Mouse (Mus musculus): ENCODE measurements around the gene P2rx5.

The P2rx5 gene

DNA sequence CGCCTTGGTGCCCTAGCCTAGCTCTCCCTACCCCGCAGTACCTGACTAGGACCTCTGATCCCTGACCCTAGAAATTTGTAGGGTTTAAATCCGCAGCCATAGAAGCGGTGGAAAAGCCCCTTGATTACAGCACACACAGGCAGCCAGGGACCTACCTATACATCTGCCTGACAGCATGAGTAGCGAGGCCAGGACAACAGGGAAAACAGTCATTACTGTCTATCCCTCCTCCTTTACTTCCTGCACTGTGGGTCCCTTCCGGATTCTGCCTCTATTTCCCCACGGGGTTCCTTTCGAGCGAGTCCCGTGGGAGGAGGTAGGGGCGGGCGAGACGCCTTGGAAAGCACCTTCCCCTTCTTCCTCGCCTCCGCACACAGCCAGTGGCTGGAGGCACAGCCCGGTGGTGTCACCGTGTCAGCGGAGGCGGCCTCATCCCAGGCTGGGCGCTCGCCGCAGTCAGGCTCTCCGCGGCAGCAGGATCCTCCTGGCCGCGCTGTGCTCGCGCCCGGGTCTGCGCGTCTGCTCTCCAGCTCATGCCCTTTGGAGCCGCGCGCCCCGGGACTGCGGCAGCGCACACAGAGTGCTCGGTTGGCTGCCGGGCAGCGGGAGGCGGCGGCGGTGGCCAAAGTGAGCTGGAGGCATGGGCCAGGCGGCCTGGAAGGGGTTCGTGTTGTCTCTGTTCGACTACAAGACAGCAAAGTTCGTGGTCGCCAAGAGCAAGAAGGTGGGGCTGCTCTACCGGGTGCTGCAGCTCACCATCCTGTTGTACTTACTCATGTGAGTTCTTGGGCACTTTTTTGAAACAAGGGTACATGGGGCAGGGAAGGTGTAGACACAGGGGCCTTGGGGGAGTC lies at the start of gene P2rx5:
Gene P2rx5 (plus strand): TSS at position 465 of the 854 bp plus-strand sequence.
- DNase-seq (ENCODE audit: low read depth, low spot score), result peak; percentile 49

- no peak for DNase-seq (ENCODE audit: low read depth, low spot score)
Observed at GRCm38 (mm10) chr11:73111414-73111813, 48.8 kb upstream of the P2rx5 start.

DNA sequence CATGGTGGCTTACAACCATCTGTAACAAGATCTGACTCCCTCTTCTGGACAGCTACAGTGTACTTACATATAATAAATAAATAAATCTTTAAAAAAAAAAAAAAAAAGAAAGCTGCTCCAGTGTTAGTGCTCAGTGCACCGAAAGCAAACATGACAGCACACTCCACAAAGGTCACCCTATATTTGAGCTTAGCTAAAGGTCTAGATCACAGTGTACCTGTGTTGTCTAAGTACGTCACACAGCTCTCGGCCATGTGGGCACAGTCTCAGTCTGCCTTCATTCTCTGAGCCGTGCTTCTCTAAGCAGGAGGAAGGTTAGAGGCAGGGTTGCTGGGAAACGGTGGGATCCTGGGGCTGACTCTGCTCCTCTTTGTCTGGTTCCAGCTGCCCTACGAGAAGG lies 33.7 kb upstream of the P2rx5 start:
- DNase-seq (ENCODE audit: low read depth, low spot score), result no peak

DNA sequence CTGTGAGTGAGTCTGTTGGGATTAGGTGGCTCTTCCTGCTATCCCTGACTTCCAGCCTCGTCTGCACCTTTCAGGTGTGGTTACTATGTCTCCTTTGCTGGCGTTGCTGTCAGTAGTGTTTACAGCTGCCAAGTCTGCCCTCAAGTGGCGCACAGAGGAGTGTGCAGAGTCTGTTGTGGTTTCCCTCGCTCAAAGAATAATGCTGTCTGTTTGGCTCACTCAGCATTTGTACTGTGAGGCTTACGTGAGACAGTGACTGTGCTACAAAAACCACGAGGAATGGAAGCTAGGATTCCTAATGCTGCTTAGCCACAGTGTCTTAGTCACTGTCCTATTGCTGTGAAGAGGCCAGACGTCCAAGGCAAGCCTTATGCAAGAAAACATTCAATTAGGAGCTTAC lies 29.2 kb upstream of the P2rx5 start:
- no peak for DNase-seq (ENCODE audit: low read depth, low spot score)

- DNase-seq (ENCODE audit: low read depth, low spot score), result no peak
Observed at GRCm38 (mm10) chr11:73132999-73133398, 27.2 kb upstream of the P2rx5 start.

DNA sequence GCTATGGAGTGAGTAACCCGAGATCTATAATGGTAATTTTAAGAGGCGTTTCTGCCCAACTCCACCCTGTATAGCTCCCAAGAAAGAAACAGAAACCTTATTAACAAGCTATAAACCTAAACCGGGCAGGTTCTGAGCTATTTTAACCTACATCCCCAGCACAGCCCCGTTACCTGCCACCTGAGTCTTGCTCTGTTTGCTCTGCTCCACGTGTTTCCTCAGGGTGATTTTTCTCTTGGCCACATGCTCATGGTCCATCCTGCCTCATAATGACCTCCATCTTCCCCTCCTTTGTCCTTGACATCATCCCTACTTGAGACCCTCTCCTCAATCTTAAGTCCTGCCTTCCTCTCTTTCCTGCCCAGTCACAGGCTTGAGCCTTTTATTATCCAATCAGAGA lies 26.0 kb upstream of the P2rx5 start:
- no peak for DNase-seq (ENCODE audit: low read depth, low spot score)

- DNase-seq (ENCODE audit: low read depth, low spot score), result no peak
Observed at GRCm38 (mm10) chr11:73136587-73136986, 23.6 kb upstream of the P2rx5 start.

DNA sequence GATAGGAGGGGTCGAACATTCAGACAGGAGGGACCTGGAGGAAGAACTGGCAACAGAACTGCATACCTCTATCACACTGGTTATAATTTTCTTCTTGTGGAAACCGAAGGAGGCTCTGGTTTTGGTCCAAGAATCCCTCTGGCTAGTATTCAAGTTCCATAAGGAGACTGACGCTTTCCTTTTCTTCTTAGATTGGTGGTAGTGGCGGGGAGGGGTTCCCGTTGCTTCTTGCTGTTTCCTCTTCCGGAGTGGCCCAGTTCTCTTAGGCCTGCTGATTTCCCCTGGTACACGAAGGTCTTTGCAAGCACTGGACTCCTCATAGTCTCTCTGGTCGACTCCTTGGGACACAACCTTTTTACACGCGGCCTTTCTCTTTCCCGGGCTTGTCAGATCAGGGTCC lies 23.1 kb upstream of the P2rx5 start:
- DNase-seq (ENCODE audit: low read depth, low spot score), result no peak

DNA sequence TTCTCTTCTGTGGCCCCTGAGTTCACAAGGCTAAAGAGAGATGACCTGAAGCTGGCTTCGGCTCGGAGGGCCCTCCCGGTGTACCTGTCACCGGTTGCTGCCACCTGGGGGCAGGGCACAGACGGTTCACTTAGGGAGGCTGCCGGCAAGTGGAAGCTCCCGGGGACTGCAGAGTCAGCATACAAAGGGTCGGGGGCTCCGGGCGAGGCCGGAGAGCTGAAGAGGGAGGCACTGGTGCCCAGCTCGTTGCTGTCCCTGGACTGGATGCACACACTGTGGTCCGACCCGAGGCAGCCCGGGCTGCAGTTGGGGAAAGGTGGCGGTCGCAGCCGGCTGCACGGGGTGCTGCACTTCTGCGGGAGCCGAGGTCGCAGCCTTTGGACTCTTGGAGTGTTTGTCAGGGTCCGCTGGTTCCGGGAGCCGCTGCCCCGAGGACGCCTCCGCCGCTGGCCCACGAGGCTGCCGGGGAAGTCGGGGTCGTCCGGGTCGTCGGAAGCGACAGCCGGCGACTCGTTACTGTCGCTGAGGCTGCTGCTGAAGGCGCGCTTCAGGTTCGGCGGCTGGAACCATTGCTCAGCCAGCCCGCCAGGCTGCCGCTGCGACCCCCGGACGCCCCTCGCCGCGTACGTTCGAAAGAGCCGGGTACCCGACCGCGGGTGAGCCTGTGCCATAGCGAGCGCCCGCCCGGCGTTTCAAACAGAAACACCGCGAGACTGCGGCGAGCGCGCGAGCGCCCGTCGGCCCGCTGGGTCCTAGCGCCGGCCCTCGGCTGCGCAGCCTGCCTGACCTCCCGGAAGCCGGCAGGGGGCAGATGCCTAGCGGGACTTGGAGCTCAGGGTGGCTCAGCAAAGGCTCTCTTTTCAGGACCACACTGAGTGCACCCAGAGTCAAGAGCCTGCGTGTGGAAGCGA lies 22.4 kb upstream of the P2rx5 start, which contains the start of gene Haspin:
Gene Haspin (minus strand): TSS at position 704 of the 911 bp plus-strand sequence.
- peak; percentile 83 for DNase-seq (ENCODE audit: low read depth, low spot score)

- peak; percentile 32 for DNase-seq (ENCODE audit: low read depth, low spot score)
Observed at GRCm38 (mm10) chr11:73144261-73144681, 15.9 kb upstream of the P2rx5 start.

DNA sequence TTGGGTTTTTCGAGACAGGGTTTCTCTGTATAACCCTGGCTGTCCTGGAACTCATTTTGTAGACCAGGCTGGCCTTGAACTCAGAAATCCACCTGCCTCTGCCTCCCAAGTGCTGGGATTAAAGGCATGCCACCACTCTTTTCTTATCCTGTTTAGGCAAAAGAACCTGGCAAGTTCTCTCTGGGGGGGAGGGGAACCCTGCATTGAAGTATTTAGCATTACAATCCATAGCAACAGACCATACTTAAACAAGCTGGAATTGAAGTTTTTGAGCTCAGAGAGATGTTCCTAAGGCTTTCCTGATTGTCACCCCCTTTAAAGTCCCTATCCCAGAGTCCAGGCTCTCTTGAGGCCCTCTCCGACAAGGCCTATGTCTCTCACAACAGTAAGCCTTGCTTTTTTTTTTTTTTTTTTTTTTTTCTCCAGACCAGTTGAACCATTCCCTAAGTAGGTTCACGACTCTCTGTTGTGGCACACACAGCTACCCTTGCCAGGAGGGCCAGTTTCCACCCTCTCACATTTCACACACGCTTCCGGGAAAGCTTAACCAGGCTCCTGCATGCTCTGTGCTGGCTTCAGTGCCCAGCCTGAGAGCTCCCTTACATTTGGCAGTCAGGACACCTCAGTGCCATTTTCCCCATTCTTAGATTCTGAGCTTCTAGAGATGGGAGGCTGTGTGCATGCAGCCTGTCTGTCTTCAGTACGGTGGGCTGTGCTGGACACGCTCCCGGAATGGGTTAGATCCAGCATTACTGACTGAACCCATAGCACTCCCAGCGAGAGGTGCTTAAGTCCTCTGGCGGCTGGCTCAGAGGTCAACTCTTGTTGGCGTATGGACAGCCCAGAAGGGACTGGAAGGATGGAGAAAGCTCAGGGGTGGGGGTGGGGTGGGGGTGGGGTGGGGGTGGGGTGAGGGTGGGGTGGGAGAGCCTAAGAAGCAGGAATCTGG lies 13.9 kb upstream of the P2rx5 start:
- DNase-seq (ENCODE audit: low read depth, low spot score), result peak; percentile 63

GRCm38 (mm10) chr11:73146975-73147365 lies 13.3 kb upstream of the P2rx5 start:
- no peak for DNase-seq (ENCODE audit: low read depth, low spot score)

DNA sequence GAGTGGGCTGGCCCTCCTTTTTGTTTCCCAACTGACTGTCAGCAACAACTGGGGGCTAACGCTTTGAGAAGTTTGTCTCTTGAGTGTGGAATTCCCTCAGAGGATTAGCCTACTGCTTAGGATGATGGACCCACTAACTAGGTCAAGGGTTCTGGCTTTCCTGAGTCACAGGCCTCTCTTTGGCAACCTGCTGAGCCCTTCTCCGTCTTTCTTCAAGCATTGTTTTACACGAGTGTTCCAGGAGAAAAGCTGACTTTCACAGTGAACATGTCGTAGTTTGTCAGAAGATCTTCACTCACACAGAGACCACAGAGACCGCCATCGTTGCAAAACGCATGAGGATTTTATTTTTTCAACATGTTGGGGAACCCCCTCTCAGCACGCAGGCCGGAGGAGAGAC lies 12.0 kb upstream of the P2rx5 start:
- DNase-seq (ENCODE audit: low read depth, low spot score), result no peak

GRCm38 (mm10) chr11:73155071-73155470 lies 5.2 kb upstream of the P2rx5 start:
- DNase-seq (ENCODE audit: low read depth, low spot score), result no peak

GRCm38 (mm10) chr11:73160811-73161200 lies 585 bp downstream of the P2rx5 start:
- peak; percentile 89 for DNase-seq (ENCODE audit: low read depth, low spot score)

- DNase-seq (ENCODE audit: low read depth, low spot score), result no peak
Observed at GRCm38 (mm10) chr11:73161616-73162015, 1.4 kb downstream of the P2rx5 start.

GRCm38 (mm10) chr11:73162284-73162683 lies 2.1 kb downstream of the P2rx5 start:
- no peak for DNase-seq (ENCODE audit: low read depth, low spot score)

- DNase-seq (ENCODE audit: low read depth, low spot score), result no peak
Observed at GRCm38 (mm10) chr11:73168071-73168470, 7.8 kb downstream of the P2rx5 start.

- DNase-seq (ENCODE audit: low read depth, low spot score), result no peak
Observed at GRCm38 (mm10) chr11:73168576-73168975, 8.4 kb downstream of the P2rx5 start.

GRCm38 (mm10) chr11:73169231-73169630 lies 9.0 kb downstream of the P2rx5 start:
- DNase-seq (ENCODE audit: low read depth, low spot score), result no peak

GRCm38 (mm10) chr11:73172186-73172585 lies 12.0 kb downstream of the P2rx5 start:
- DNase-seq (ENCODE audit: low read depth, low spot score), result peak; percentile 56

Data from skeletal muscle tissue, adult 2 months (tissue).